Mouse (Mus musculus): ENCODE data around the gene Ugcg. TPM values are rescaled to one million over a fixed set of nuclear protein-coding genes. Genes with fewer than 3 reads are reported as not detected.

Gene Ugcg
- polyA plus RNA-seq, 1 experiment from 2014 or later, result 20.3 TPM

DNA sequence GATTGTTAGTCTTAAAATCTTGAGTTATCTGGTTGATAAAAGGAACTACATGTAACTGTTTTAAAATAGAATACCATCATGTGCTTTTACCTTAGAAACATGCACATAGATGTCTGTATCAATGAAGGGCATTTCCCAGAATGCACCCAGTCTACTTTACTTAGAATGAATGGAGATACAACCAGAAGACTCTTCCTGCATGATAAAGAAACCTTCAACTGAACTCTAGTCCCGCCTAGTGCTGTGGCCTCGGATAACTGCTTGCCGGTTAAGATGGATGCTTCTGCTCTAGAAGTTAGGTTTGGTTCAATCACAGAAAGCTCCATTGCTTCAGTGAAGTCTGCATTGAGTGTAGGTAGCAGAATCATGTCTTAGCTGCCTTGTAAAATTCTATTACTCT, 26.5 kb downstream of the Ugcg start:
- H3K36me3 ChIP-seq (ENCODE audit: control insufficient read depth, insufficient read depth), result peaks cover 50% of the 10 kb centered on the region
- whole genome bisulfite sequencing, result 90% methylated on average over 3 of the region's 3 CpGs

DNA sequence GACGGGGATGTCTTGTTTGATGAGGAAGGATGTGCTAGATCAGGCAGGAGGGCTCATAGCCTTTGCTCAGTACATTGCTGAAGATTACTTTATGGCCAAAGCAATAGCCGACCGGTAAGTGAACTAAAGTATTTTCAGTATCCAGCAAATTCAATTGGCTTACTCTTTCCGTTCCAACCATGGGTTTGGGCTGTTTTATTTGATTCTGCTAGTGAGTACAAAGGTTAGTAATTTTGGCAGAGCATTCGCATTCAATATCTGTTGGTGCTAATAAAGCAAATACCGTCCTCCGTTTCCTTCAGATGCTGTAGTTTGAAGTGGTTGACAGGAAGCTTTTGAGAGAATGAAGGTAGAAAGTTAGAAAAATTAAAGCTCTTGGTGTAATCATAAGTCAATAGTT, 28.0 kb downstream of the Ugcg start:
- TF ChIP-seq CTCF (IDR thresholded peaks at IDR 0.05; ENCODE audit: low read depth), result no peak
- WGBS, result 79% methylated on average over 7 of the region's 7 CpGs
- no peaks in the 10 kb centered on the region for H3K9me3 ChIP-seq (ENCODE audit: control insufficient read depth)
- no peak overlapping the region for H3K4me2 ChIP-seq (replicated peaks; ENCODE audit: low read depth)
- no peak for ATAC-seq
- H3K4me3 ChIP-seq (ENCODE audit: low read depth, low read length), result no peak overlapping the region
- H3K27ac ChIP-seq (ENCODE audit: low read depth, low read length), result no peak overlapping the region
- no peaks in the 10 kb centered on the region for H3K4me1 ChIP-seq (replicated peaks; ENCODE audit: control insufficient read depth, insufficient read depth, low read length)
- H3K27me3 ChIP-seq (replicated peaks; ENCODE audit: control insufficient read depth, insufficient read depth, low read length), result no peaks in the 10 kb centered on the region
- peaks cover 50% of the 10 kb centered on the region for H3K36me3 ChIP-seq (ENCODE audit: control insufficient read depth, insufficient read depth)
- H3K9ac ChIP-seq (ENCODE audit: low read depth, low read length), result no peak overlapping the region

More for the DNA sequence above, 26.5 kb downstream of the Ugcg start:
- H3K4me2 ChIP-seq (replicated peaks; ENCODE audit: low read depth), result no peak overlapping the region
- no peak overlapping the region for H3K9ac ChIP-seq (ENCODE audit: low read depth, low read length)
- TF ChIP-seq CTCF (IDR thresholded peaks at IDR 0.05; ENCODE audit: low read depth), result no peak
- H3K4me1 ChIP-seq (replicated peaks; ENCODE audit: control insufficient read depth, insufficient read depth, low read length), result no peaks in the 10 kb centered on the region
- ATAC-seq, result no peak
- no peaks in the 10 kb centered on the region for H3K9me3 ChIP-seq (ENCODE audit: control insufficient read depth)
- H3K4me3 ChIP-seq (ENCODE audit: low read depth, low read length), result no peak overlapping the region
- H3K27ac ChIP-seq (ENCODE audit: low read depth, low read length), result no peak overlapping the region
- H3K27me3 ChIP-seq (replicated peaks; ENCODE audit: control insufficient read depth, insufficient read depth, low read length), result no peaks in the 10 kb centered on the region

GRCm38 (mm10) chr4:59218154-59218553, 29.1 kb downstream of the Ugcg start:
- H3K4me3 ChIP-seq (ENCODE audit: low read depth, low read length), result no peak overlapping the region
- no peak for TF ChIP-seq CTCF (IDR thresholded peaks at IDR 0.05; ENCODE audit: low read depth)
- ATAC-seq, result no peak
- no peaks in the 10 kb centered on the region for H3K9me3 ChIP-seq (ENCODE audit: control insufficient read depth)
- H3K9ac ChIP-seq (ENCODE audit: low read depth, low read length), result no peak overlapping the region
- WGBS, result 88% methylated on average over 7 of the region's 7 CpGs
- no peak overlapping the region for H3K27ac ChIP-seq (ENCODE audit: low read depth, low read length)
- peaks cover 50% of the 10 kb centered on the region for H3K36me3 ChIP-seq (ENCODE audit: control insufficient read depth, insufficient read depth)
- H3K27me3 ChIP-seq (replicated peaks; ENCODE audit: control insufficient read depth, insufficient read depth, low read length), result no peaks in the 10 kb centered on the region
- no peak overlapping the region for H3K4me2 ChIP-seq (replicated peaks; ENCODE audit: low read depth)
- no peaks in the 10 kb centered on the region for H3K4me1 ChIP-seq (replicated peaks; ENCODE audit: control insufficient read depth, insufficient read depth, low read length)

DNA sequence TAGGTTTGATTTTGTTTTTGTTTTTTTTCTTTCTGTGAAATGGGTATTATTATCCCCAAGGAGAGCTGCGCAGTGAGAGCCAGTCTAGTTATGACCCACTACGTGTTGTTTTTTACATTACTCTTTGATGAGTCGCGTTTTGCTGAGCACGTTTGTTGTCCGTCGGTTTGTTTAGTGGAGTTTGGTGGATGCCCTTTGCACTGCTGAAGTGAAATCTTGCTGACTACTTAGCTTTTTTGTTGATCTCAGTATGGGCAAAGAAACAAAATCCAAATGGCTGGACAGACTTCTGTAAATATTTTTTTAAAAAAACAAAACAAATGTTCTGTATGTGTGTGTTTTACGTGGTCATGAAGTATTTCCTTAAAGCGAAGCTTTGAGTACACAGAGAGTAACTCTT, 33.2 kb downstream of the Ugcg start:
- WGBS, result 61% methylated on average over 9 of the region's 9 CpGs
- Histone ChIP-seq H3K27ac (ENCODE audit: low read depth, low read length) (0 out of 2 replicates have a peak overlapping the region, but pooled peaks have one; percentile 11), H3K27me3 (replicated peaks; ENCODE audit: control insufficient read depth, insufficient read depth, low read length) (no peaks in the 10 kb centered on the region), H3K9ac (ENCODE audit: low read depth, low read length) (no peak overlapping the region), H3K36me3 (ENCODE audit: control insufficient read depth, insufficient read depth) (peaks cover 19% of the 10 kb centered on the region), H3K4me2 (replicated peaks; ENCODE audit: low read depth) (no peak overlapping the region), H3K4me1 (replicated peaks; ENCODE audit: control insufficient read depth, insufficient read depth, low read length) (no peaks in the 10 kb centered on the region), H3K9me3 (ENCODE audit: control insufficient read depth) (no peaks in the 10 kb centered on the region), H3K4me3 (ENCODE audit: low read depth, low read length) (no peak overlapping the region)
- no peak for TF ChIP-seq CTCF (IDR thresholded peaks at IDR 0.05; ENCODE audit: low read depth)
- ATAC-seq, result no peak

DNA sequence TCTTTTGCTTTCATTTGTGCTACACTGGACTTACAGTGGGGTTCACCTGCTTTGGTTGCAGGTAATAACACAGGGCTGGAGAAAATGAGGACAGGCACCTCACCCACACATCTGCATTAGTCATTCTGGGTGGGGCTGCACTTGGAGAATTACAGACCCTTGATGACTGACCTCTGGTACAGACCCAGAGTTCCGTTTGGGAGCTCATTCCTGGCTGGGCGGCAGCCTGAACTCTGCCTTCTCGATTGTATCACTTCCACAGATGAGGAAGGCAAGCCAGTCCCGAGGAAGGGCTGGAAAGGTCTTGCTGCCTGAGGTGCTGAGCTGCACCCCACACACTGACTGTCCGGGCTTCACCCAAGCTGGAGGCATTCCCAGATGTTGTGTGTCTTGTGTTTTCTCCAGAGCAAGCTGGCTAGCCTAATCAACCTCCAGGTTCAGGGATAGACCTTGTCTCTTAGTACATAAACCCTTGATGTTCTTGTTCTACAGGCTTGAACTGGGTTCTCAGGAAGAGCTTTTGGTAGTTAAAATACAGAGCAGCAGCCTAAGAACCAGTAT, 34.1 kb downstream of the Ugcg start:
- no peak overlapping the region for H3K9ac ChIP-seq (ENCODE audit: low read depth, low read length)
- no peak overlapping the region for H3K4me2 ChIP-seq (replicated peaks; ENCODE audit: low read depth)
- no peak overlapping the region for H3K4me3 ChIP-seq (ENCODE audit: low read depth, low read length)
- peak overlapping the region; percentile 69 for H3K27ac ChIP-seq (ENCODE audit: low read depth, low read length)
- peak; percentile 88 for ATAC-seq
- H3K27me3 ChIP-seq (replicated peaks; ENCODE audit: control insufficient read depth, insufficient read depth, low read length), result no peaks in the 10 kb centered on the region
- TF ChIP-seq CTCF (IDR thresholded peaks at IDR 0.05; ENCODE audit: low read depth), result no peak
- no peaks in the 10 kb centered on the region for H3K4me1 ChIP-seq (replicated peaks; ENCODE audit: control insufficient read depth, insufficient read depth, low read length)
- peaks cover 11% of the 10 kb centered on the region for H3K36me3 ChIP-seq (ENCODE audit: control insufficient read depth, insufficient read depth)
- no peaks in the 10 kb centered on the region for H3K9me3 ChIP-seq (ENCODE audit: control insufficient read depth)
- 50% methylated on average over 5 of the region's 5 CpGs for WGBS

GRCm38 (mm10) chr4:59224889-59225288, 35.8 kb downstream of the Ugcg start:
- Histone ChIP-seq H3K36me3 (ENCODE audit: control insufficient read depth, insufficient read depth) (peaks cover 4% of the 10 kb centered on the region), H3K27me3 (replicated peaks; ENCODE audit: control insufficient read depth, insufficient read depth, low read length) (no peaks in the 10 kb centered on the region), H3K27ac (ENCODE audit: low read depth, low read length) (no peak overlapping the region), H3K4me2 (replicated peaks; ENCODE audit: low read depth) (no peak overlapping the region), H3K4me3 (ENCODE audit: low read depth, low read length) (no peak overlapping the region), H3K4me1 (replicated peaks; ENCODE audit: control insufficient read depth, insufficient read depth, low read length) (no peaks in the 10 kb centered on the region), H3K9ac (ENCODE audit: low read depth, low read length) (no peak overlapping the region), H3K9me3 (ENCODE audit: control insufficient read depth) (no peaks in the 10 kb centered on the region)
- WGBS, result 92% methylated on average over 4 of the region's 4 CpGs
- no peak for TF ChIP-seq CTCF (IDR thresholded peaks at IDR 0.05; ENCODE audit: low read depth)
- no peak for ATAC-seq

- Histone ChIP-seq H3K27me3 (replicated peaks; ENCODE audit: control insufficient read depth, insufficient read depth, low read length) (no peaks in the 10 kb centered on the region), H3K4me3 (ENCODE audit: low read depth, low read length) (no peak overlapping the region), H3K4me2 (replicated peaks; ENCODE audit: low read depth) (no peak overlapping the region), H3K36me3 (ENCODE audit: control insufficient read depth, insufficient read depth) (no peaks in the 10 kb centered on the region), H3K9me3 (ENCODE audit: control insufficient read depth) (no peaks in the 10 kb centered on the region), H3K9ac (ENCODE audit: low read depth, low read length) (no peak overlapping the region), H3K4me1 (replicated peaks; ENCODE audit: control insufficient read depth, insufficient read depth, low read length) (no peaks in the 10 kb centered on the region), H3K27ac (ENCODE audit: low read depth, low read length) (no peak overlapping the region)
- TF ChIP-seq CTCF (IDR thresholded peaks at IDR 0.05; ENCODE audit: low read depth), result no peak
- ATAC-seq, result no peak
- 89% methylated on average over 9 of the region's 9 CpGs for WGBS
These were observed 38.0 kb downstream of the Ugcg start for GRCm38 (mm10) chr4:59227047-59227446.
